Mouse (Mus musculus): ENCODE results near the gene Olfr1030.
"Not testable (repeated sequence)": the region's sequence is repeated elsewhere in the genome, so short reads cannot be mapped to it uniquely, and the experiment has no call there.

The Olfr1030 gene

DNA sequence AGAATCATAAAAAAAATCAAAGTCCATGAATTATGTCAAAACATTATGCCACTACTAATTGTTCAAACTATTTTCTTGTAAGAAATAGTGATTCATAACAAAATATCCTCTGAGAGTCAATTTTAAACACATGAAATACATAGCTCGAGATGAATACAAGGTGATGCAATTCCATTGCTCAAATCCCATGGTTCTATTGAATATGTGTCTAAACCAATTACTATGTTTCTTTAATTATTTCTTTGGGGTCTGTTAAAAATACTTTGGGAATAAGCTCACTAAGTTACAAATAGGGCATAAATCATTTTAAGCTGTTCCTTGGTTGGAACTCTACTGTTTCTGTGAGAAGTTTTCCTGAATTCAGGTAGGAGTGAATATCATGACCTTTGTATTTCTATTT is at the start of gene Olfr1030:
Olfr1030 (plus strand) TSS at position 301 of the 400 bp plus-strand sequence.
- no peak for DNase-seq (ENCODE audit: low read depth, low spot score)

DNA sequence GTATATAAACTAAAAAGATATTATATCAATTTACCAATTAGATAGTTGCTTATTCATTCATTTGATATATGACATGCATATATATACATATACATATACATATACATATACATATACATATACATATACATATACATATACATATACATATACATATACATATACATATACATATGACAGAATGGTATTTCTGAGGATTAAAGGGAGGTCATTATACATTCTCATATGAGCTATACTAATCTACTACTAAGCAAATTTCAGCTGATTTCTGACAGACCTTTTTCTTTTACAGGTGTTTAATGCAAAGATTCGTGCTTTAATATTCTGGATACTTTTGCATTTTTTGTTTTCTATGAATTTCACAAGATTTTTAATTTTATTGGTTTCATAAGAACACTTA is 28.9 kb upstream of the Olfr1030 start, which contains the start of gene Olfr1028:
Olfr1028 (plus strand) TSS at position 301 of the 400 bp plus-strand sequence.
- DNase-seq (ENCODE audit: low read depth, low spot score): no peak

DNA sequence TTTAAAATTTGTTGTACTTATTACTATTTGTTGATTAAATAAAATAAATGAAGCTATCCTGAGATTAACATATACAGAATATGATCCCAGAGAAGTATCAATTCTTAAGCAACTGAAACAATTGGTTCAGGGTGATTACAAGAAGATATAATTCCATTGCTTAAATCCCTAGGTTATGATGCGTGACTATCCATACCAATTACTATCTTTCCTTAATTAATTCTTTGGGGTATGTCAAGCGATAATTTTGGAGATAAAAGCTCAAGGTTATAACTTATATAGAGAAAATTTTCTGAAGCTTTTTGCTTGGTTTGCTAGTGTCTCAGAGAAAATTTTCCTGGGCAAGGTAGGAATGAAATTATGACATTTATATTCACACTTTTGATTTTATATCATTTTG is 5.5 kb upstream of the Olfr1030 start, which contains the start of gene Olfr1029:
Olfr1029 (plus strand) TSS at position 301 of the 400 bp plus-strand sequence.
- no peak for DNase-seq (ENCODE audit: low read depth, low spot score)

DNA sequence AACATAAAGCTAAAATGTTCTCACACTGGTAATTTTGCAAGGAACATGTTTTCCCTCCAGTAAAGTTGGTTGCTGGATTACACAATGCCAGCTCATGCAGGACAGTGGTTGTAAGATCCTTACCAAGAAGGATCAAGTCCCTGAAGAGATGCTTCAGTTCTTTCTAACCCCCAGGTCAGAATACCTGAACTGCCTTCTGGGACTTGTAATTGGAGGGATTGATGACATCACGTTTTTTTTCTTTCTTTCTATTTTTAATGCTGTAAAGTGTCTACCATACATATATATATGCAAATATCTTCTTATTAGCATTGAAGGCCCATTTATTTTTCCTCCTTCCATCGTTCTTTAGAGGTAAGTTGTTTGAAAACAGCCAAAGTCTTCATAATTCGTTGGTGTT is 10.9 kb downstream of the Olfr1030 start, which contains the start of gene Olfr1031:
Olfr1031 (plus strand) TSS at position 301 of the 400 bp plus-strand sequence.
- DNase-seq (ENCODE audit: low read depth, low spot score): no peak

DNA sequence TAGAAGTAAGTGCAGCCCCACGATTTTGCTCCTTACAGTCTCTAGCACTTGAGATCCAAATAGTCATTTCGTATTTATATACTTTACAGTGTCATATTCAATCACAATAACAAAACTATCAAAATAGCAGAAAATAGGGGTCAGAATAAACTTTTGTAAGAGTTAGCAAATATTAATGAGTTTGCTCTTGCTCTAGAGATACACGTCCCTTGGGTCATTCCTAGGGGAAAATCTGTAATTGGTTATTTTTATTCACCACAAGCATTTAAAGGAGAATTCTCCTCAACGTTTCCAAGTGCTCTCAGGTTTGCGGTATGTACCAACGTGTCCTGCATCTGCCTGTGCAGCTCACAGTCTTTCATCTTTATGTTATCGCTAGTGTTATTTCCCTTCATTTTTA is 26.2 kb downstream of the Olfr1030 start, which contains the start of gene Olfr1032:
Olfr1032 (plus strand) TSS at position 301 of the 400 bp plus-strand sequence.
- no peak for DNase-seq (ENCODE audit: low read depth, low spot score)

DNA sequence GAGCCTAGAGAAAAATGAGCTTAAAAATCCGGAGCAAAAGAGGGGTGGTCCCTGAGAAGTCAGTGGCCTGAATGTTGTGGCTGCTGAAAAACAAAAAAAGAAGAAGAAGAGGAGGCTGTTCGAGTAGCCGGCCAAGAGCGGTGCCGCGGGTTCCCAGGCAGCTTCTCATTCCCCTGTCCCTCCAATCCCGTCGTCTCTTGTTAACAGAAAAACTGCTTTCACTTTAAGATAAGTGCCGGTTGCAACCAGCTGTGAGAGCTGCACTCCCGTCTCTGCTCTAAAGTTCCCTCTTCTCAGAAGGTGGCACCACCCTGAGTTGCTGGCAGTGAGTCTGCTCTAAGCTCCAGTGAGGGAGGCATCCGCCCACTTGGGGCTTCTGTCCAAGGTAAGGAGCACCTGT is 41.3 kb downstream of the Olfr1030 start, which contains the start of gene Olfr1033:
Olfr1033 (plus strand) TSS at position 228 of the 400 bp plus-strand sequence.
- DNase-seq (ENCODE audit: low read depth, low spot score): not testable (repeated sequence)

DNA sequence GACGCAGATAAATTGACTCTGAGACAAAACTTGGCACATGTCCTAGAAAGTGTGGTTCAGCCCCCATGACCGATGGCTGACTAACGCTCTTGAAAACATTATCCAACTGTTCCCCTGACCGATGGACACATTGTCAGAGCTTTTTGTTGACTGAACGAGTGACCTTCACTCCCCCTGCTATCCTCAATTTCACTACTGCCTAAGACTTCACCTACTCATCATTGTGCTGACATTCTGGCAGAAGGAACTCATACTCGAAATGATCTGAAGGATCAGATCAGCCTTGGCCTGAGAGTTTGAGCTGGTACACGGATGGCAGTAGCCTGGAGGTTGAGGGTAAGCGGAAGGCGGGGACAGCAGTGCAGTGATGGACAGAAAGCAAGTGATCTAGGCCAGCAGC is 42.4 kb downstream of the Olfr1030 start:
- DNase-seq (ENCODE audit: low read depth, low spot score): not testable (repeated sequence)
